ENCODE assay signal across 8 mouse cellular contexts in genomic region chr12:15800196-15800913, GRCm38 (mm10). TPM values are rescaled to one million over a fixed set of nuclear protein-coding genes. Genes with fewer than 3 reads are reported as not detected.
DNase-seq lines count a peak whose midpoint lies in the region; ATAC-seq and TF ChIP-seq lines count a peak whose summit lies in the region.

No protein-coding gene starts in this region.

- H3K9ac ChIP-seq in midbrain, embryonic 13.5 days (replicated peaks): no peak overlapping the region

- TF ChIP-seq POLR2A in myocyte (IDR thresholded peaks at IDR 0.05; ENCODE audit: insufficient read length, low read depth): no peak

- H3K27me3 ChIP-seq in midbrain, embryonic 13.5 days: no peaks in the 10 kb centered on the region
- H3K27me3 ChIP-seq in midbrain, embryonic 10.5 days (ENCODE audit: low read depth, poor library complexity, severe bottlenecking): no peaks in the 10 kb centered on the region
- H3K27me3 ChIP-seq in myocyte (ENCODE audit: control insufficient read depth, insufficient read depth, insufficient read length): no peaks in the 10 kb centered on the region

- WGBS in midbrain, embryonic 13.5 days: 89% methylated on average over 4 of the region's 4 CpGs
- 96% methylated on average over 4 of the region's 4 CpGs for WGBS in midbrain, embryonic 10.5 days

- no peak overlapping the region for H3K4me3 ChIP-seq in midbrain, embryonic 13.5 days (replicated peaks)
- no peak overlapping the region for H3K4me3 ChIP-seq in midbrain, embryonic 10.5 days
- H3K4me3 ChIP-seq in myocyte: no peak overlapping the region

- H3ac ChIP-seq in myocyte (ENCODE audit: control insufficient read depth, insufficient read length): no peak overlapping the region

- H3K4me1 ChIP-seq in midbrain, embryonic 13.5 days (replicated peaks): peaks cover 62% of the 10 kb centered on the region
- H3K4me1 ChIP-seq in midbrain, embryonic 10.5 days: peaks cover 22% of the 10 kb centered on the region

- peak overlapping the region; percentile 17; the same call in 1 of the 2 replicates for H3K27ac ChIP-seq in midbrain, embryonic 13.5 days
- H3K27ac ChIP-seq in midbrain, embryonic 10.5 days (replicated peaks): no peak overlapping the region

- H3K79me2 ChIP-seq in myocyte (ENCODE audit: control insufficient read depth, insufficient read depth): no peaks in the 10 kb centered on the region

- no peaks in the 10 kb centered on the region for H3K9me3 ChIP-seq in midbrain, embryonic 13.5 days
- H3K9me3 ChIP-seq in midbrain, embryonic 10.5 days (replicated peaks): no peaks in the 10 kb centered on the region

- ATAC-seq in cerebellum, adult (ENCODE audit: insufficient number of reproducible peaks, low FRiP score, low TSS enrichment): 0 out of 2 replicates have a peak, but pooled peaks have one; percentile 9
- ATAC-seq in midbrain, embryonic 13.5 days: no peak; the same call in 1 of the 2 replicates

- peaks cover 82% of the 10 kb centered on the region for H3K36me3 ChIP-seq in midbrain, embryonic 13.5 days
- peaks cover 98% of the 10 kb centered on the region for H3K36me3 ChIP-seq in midbrain, embryonic 10.5 days
- H3K36me3 ChIP-seq in myocyte (ENCODE audit: control insufficient read depth, insufficient read depth): peaks cover 7% of the 10 kb centered on the region

- DNase-seq in cerebellum, adult 9-10 months: no peak
- DNase-seq in midbrain, embryonic 10.5 days (ENCODE audit: low spot score): no peak
- peak; percentile 77 for DNase-seq in kidney, adult 9 months
- DNase-seq in thymus, postnatal 14 days: no peak
- DNase-seq in thymus, postnatal 0 days (ENCODE audit: low spot score): no peak

- no peak overlapping the region for H3K4me2 ChIP-seq in midbrain, embryonic 13.5 days (replicated peaks)
- peak overlapping the region; percentile 22 for H3K4me2 ChIP-seq in myocyte (ENCODE audit: low read depth)

TF ChIP-seq in myocyte, 11 proteins besides CTCF, POLR2A, EP300 and RAD21:
- TF ChIP-seq SRF (IDR thresholded peaks at IDR 0.05; ENCODE audit: control insufficient read depth, insufficient read length, low read depth): no peak
- TF ChIP-seq POLR2AphosphoS2 (IDR thresholded peaks at IDR 0.05; ENCODE audit: insufficient read length, low read depth): no peak
- no peak for TF ChIP-seq TCF3 (IDR thresholded peaks at IDR 0.05; ENCODE audit: insufficient read length, low read depth)
- TF ChIP-seq E2F4 (IDR thresholded peaks at IDR 0.05; ENCODE audit: insufficient read depth): no peak
- TF ChIP-seq MAX (IDR thresholded peaks at IDR 0.05; ENCODE audit: low read depth): no peak
- TF ChIP-seq MYOD1 (IDR thresholded peaks at IDR 0.05; ENCODE audit: control insufficient read depth in 1 of 3, insufficient read length in 2 of 3, low read depth in 2 of 3): no peak

RNA-seq across cellular contexts. Expression of gene Trib2, which starts 16.4 kb away (rescaled TPM):
- polyA plus RNA-seq in midbrain, embryonic 13.5 days (2015; fragmentation: Nextera tagmentation; extraction: Ambion mirVana): 120 and 121 TPM in 2 replicates
- polyA plus RNA-seq in midbrain, embryonic 10.5 days (2016; fragmentation: Nextera tagmentation; extraction: Ambion mirVana): 46.5 and 59.2 TPM in 2 replicates
- polyA plus RNA-seq in myocyte (2012; fragmentation: generic; extraction: Trizol): 0.96 TPM
- polyA plus RNA-seq in thymus, postnatal 0 days (2015; fragmentation: Nextera tagmentation; extraction: Ambion mirVana): 29.8 and 31.2 TPM in 2 replicates

Comparison
In these comparisons a context has a peak if more than half of its experiments do, and no peak if none do; other contexts are left out.
1. RNA of gene Trib2, which starts 16.4 kb away (polyA plus RNA-seq): 120 to 121 TPM in midbrain, embryonic 13.5 days, 46.5 to 59.2 TPM in midbrain, embryonic 10.5 days and 29.8 to 31.2 TPM in thymus, postnatal 0 days; 0.96 TPM in myocyte (single experiment); every median in the first group is over 10 times any median in the second.